In genomic region chr15:97404998-97405397, GRCm38 (mm10) we compare ENCODE assay signal across 32 mouse cellular contexts.
DNase-seq lines count a peak whose midpoint lies in the region; ATAC-seq and TF ChIP-seq lines count a peak whose summit lies in the region.
"Had no signal": no experiment of that assay in that cellular context is flagged by ENCODE, and none has a peak within 500 bp of the region (broad histone marks: within the 10 kb centered on the region; RNA-seq: fewer than 3 reads in every experiment).

No protein-coding gene starts in this region.

- TF ChIP-seq EP300 in stomach, postnatal 0 days (optimal IDR thresholded peaks at IDR 0.05), result no peak

- no peaks in the 10 kb centered on the region for H3K9me3 ChIP-seq in stomach, embryonic 15.5 days
- no peaks in the 10 kb centered on the region for H3K9me3 ChIP-seq in stomach, postnatal 0 days (ENCODE audit: control insufficient read depth, low read length)
- no peaks in the 10 kb centered on the region for H3K9me3 ChIP-seq in liver, embryonic 15.5 days (replicated peaks)
- H3K9me3 ChIP-seq: embryonic facial prominence, embryonic 13.5 days; forebrain, embryonic 13.5 days; hindbrain, embryonic 12.5 days; midbrain, embryonic 15.5 days; neural tube, embryonic 15.5 days had no signal

- no peak overlapping the region for H3K9ac ChIP-seq in stomach, embryonic 15.5 days
- no peak overlapping the region for H3K9ac ChIP-seq in stomach, postnatal 0 days (ENCODE audit: low read length)
- no peak overlapping the region for H3K9ac ChIP-seq in liver, embryonic 15.5 days
- H3K9ac ChIP-seq: embryonic facial prominence, embryonic 13.5 days; forebrain, embryonic 13.5 days; hindbrain, embryonic 12.5 days; lung, embryonic 14.5 days; midbrain, embryonic 15.5 days; neural tube, embryonic 15.5 days had no signal

- no peaks in the 10 kb centered on the region for H3K27me3 ChIP-seq in stomach, embryonic 15.5 days (replicated peaks)
- no peaks in the 10 kb centered on the region for H3K27me3 ChIP-seq in stomach, postnatal 0 days (ENCODE audit: control insufficient read depth, insufficient read depth, low read length)
- peaks cover 12% of the 10 kb centered on the region for H3K27me3 ChIP-seq in liver, embryonic 15.5 days
- H3K27me3 ChIP-seq: embryonic facial prominence, embryonic 13.5 days; forebrain, embryonic 13.5 days; hindbrain, embryonic 12.5 days; megakaryocyte, embryonic 14.5 days; midbrain, embryonic 15.5 days; neural tube, embryonic 15.5 days; Patski had no signal

- no peak for DNase-seq in stomach, postnatal 0 days (ENCODE audit: low spot score)
- DNase-seq in liver, result peak; percentile 52
- no peak for DNase-seq in lung, postnatal 14 days
- DNase-seq in ovary, adult 18-20 months (ENCODE audit: low spot score), result no peak
- no peak for DNase-seq in embryo, embryonic 9.5 days (ENCODE audit: extremely low spot score)
- DNase-seq: adrenal gland, postnatal 25 days; cerebellum, adult 9-10 months; cerebellum, postnatal 36 days; embryo, embryonic 11 days; gastrocnemius, postnatal 25 days; heart, adult 11 months; heart, postnatal 36 days; kidney, adult 11 months; kidney, postnatal 25 days; left cerebral cortex, postnatal 4 days; lung, embryonic 14.5 days; right cerebral cortex, postnatal 25 days; thymus, adult 18-20 months; thymus, postnatal 36 days had no signal

- no peak overlapping the region for H3K27ac ChIP-seq in stomach, embryonic 15.5 days
- no peak overlapping the region for H3K27ac ChIP-seq in stomach, postnatal 0 days (replicated peaks)
- H3K27ac ChIP-seq in liver, embryonic 15.5 days (replicated peaks), result peak overlapping the region; percentile 51; the same call in 1 of the 2 replicates
- H3K27ac ChIP-seq: embryonic facial prominence, embryonic 13.5 days; forebrain, embryonic 13.5 days; hindbrain, embryonic 12.5 days; hindbrain, postnatal 0 days; midbrain, embryonic 15.5 days; neural tube, embryonic 15.5 days had no signal

- WGBS in stomach, embryonic 15.5 days, result 68% methylated on average over 7 of the region's 7 CpGs
- 75% methylated on average over 7 of the region's 7 CpGs for whole genome bisulfite sequencing in stomach, postnatal 0 days
- 29% methylated on average over 7 of the region's 7 CpGs for WGBS in liver, embryonic 15.5 days (ENCODE audit: insufficient replicate concordance)

- no peak for TF ChIP-seq CTCF in stomach, postnatal 0 days (IDR thresholded peaks at IDR 0.05; ENCODE audit: low read depth)

- peaks cover 4% of the 10 kb centered on the region for H3K4me1 ChIP-seq in stomach, embryonic 15.5 days
- no peaks in the 10 kb centered on the region for H3K4me1 ChIP-seq in stomach, postnatal 0 days (replicated peaks; ENCODE audit: control insufficient read depth, insufficient read depth)
- H3K4me1 ChIP-seq in liver, embryonic 15.5 days (replicated peaks), result peaks cover 19% of the 10 kb centered on the region
- H3K4me1 ChIP-seq: forebrain, embryonic 13.5 days; hindbrain, embryonic 12.5 days; megakaryocyte, embryonic 14.5 days; midbrain, embryonic 15.5 days; neural tube, embryonic 15.5 days had no signal

- ATAC-seq in stomach, embryonic 15.5 days (ENCODE audit: insufficient read depth, low FRiP score, low read depth), result peak; percentile 53; the same call in 1 of the 2 replicates
- ATAC-seq in stomach, postnatal 0 days (ENCODE audit: low FRiP score, low TSS enrichment), result no peak
- peak; percentile 89 for ATAC-seq in liver, embryonic 15.5 days (ENCODE audit: insufficient read depth)
- ATAC-seq in megakaryocyte-erythroid progenitor cell, adult 5-6 weeks (replicated peaks; ENCODE audit: low FRiP score, low TSS enrichment, poor library complexity, severe bottlenecking), result peak; percentile 98
- ATAC-seq: forebrain, embryonic 13.5 days; hindbrain, postnatal 0 days; midbrain, embryonic 15.5 days; Patski had no signal

- H3K4me2 ChIP-seq in stomach, embryonic 15.5 days, result no peak overlapping the region
- H3K4me2 ChIP-seq in stomach, postnatal 0 days (replicated peaks; ENCODE audit: low read depth), result no peak overlapping the region
- peak overlapping the region; percentile 10; the same call in 1 of the 2 replicates for H3K4me2 ChIP-seq in liver, embryonic 15.5 days
- H3K4me2 ChIP-seq: embryonic facial prominence, embryonic 13.5 days; forebrain, embryonic 13.5 days; heart, embryonic 11.5 days; hindbrain, embryonic 12.5 days; lung, embryonic 14.5 days; midbrain, embryonic 15.5 days; neural tube, embryonic 15.5 days had no signal

- no peaks in the 10 kb centered on the region for H3K36me3 ChIP-seq in stomach, embryonic 15.5 days
- H3K36me3 ChIP-seq in stomach, postnatal 0 days (ENCODE audit: control insufficient read depth, insufficient read depth, low read length), result no peaks in the 10 kb centered on the region
- no peaks in the 10 kb centered on the region; the same call in 1 of the 2 replicates for H3K36me3 ChIP-seq in liver, embryonic 15.5 days (replicated peaks)
- H3K36me3 ChIP-seq: embryonic facial prominence, embryonic 13.5 days; hindbrain, embryonic 12.5 days; midbrain, embryonic 15.5 days; neural tube, embryonic 15.5 days had no signal

- no peak overlapping the region for H3K4me3 ChIP-seq in stomach, embryonic 15.5 days (replicated peaks)
- H3K4me3 ChIP-seq in stomach, postnatal 0 days (ENCODE audit: low read depth, low read length), result no peak overlapping the region
- no peak overlapping the region for H3K4me3 ChIP-seq in liver, embryonic 15.5 days (replicated peaks)
- H3K4me3 ChIP-seq: embryonic facial prominence, embryonic 13.5 days; erythroblast, embryonic 14.5 days; forebrain, embryonic 13.5 days; hindbrain, embryonic 12.5 days; megakaryocyte, embryonic 14.5 days; midbrain, embryonic 15.5 days; neural tube, embryonic 15.5 days had no signal
